Mouse (Mus musculus) G1E-ER4 (cell line): ENCODE measurements around the gene Tcte2. TPM values are rescaled to one million over a fixed set of nuclear protein-coding genes. Genes with fewer than 3 reads are reported as not detected.

Experiments used
- GATA1 ChIP-seq: IDR thresholded peaks from one replicate; pipeline ENCODE4 v1.8.0; 2012; ENCODE audit warnings: low read length, inconsistent platforms
- polyA plus RNA-seq: library from polyadenylated mRNA; stranded (reverse); fragments of >175 nt; gene quantifications from 2 replicates; pipeline ENCODE4 v1.2.3, GENCODE M21; 2012

The Tcte2 gene
- polyA plus RNA-seq, 1 experiment, result not detected

DNA sequence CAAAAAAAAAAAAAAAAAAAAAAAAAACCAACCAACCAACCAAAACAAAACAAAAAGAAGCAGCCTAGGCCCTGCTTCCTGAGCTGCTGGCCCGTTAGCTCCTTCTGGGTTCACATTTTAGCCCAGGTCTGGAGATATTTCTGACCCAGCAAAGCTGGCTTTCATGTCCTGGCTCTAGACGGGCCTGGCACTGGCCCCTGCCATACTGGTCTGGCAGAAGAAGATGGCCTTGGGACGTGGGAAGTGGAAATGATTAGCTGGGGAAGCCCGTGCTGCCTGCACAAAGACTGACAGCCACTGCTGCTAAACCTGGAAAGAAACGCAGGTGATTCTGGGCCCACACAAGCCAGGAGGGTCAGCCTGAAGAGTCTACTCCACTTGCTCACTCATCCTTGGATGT, 50.5 kb downstream of the Tcte2 start:
- no peak for TF ChIP-seq GATA1

GRCm38 (mm10) chr17:13705481-13705921, 56.1 kb downstream of the Tcte2 start:
- no peak for TF ChIP-seq GATA1

DNA sequence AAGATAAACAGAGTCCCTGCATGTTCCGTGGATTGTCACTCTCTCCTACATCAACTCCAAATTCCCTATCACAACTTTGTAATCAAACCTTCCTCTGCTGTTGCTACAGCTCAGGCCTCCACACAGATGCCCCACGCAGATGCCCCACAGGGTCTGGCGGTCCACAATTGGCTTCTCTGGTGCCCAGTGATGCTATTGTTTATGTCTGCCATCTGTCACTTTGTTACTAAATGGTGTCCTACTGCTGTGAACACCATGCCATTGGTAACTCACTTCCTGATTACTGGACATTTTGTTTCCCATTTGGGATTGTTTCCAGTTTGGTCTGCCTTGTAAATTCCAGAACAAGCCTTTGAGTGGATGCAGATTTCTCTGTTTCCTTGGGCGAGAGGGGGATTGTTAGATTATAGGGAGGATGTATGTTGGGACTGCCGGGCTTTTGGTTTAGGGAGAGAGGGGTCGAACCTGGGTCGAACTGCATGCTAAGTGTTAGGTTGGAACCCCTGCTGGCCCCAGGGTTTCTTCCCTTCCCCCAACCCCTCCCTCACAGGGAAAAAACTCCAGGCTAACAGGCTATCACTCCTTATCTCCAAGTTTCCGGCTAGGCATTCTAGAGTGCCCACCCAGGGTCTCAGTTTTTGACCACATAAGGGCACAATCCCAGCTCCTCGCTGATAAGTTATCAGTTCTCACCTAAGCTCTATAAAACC, 57.9 kb downstream of the Tcte2 start:
- no peak for TF ChIP-seq GATA1

DNA sequence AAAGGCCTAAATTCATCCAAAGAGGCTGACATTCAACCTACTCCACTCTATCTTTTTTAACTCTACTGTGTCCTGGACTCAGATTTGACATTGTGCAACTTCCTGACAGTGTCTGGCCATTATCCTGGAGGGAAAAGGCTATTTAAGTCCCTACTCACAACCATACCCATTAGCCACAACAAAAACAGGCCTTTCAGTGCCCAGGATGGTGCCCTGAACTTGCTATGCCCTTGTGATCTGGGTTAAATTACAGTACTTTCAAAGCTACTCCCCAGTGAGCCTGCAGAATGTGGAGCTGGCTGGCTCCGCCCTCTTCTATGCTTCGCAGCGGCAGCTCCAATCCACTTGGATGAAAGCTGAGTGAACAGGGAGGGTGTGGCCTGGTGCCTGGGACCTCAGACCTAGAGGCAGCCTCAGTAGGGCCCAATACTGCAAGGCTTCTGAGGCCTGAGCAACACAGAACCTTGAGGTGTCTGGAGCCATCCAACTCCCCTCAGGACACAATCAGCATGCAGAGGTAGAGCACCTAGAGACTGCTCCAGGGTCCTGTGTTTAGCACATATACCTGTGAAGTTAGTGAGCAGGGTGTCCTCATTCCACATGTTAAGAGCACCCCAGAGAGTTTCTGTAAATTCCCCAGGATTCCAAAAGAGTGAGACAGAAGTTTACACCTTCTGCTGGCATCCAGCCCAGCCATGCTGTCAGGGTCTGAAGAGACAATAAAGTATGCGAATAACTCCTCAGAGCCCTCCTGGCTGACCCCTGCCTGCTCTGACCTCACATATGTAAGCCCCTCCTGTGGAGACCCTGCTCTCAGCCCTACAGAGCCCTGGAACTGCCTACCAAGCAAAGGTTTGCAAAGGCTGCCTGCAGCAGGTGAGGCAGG, 61.3 kb downstream of the Tcte2 start:
- no peak for TF ChIP-seq GATA1

DNA sequence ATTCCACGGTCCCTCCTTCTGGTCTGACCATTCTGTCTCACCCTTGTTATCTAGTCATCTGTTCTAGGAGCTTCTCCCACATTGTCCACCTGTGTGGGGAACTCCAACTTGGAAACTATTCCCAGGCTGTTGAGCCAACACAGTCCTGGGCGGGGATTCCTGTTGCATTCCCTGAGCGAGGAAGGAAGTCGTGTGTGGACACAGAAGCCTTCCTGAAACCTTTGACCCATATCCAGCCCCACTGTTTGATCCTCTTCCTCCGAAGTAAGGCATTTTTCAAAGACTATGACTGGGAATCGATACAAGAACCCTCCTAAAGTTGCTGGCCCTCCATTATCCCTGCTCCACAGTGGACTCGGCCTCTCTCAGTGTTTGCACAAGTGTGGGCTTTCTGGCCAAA, 61.9 kb downstream of the Tcte2 start:
- no peak for TF ChIP-seq GATA1

- no peak for TF ChIP-seq GATA1
These were observed 63.4 kb downstream of the Tcte2 start for GRCm38 (mm10) chr17:13698194-13698593.

DNA sequence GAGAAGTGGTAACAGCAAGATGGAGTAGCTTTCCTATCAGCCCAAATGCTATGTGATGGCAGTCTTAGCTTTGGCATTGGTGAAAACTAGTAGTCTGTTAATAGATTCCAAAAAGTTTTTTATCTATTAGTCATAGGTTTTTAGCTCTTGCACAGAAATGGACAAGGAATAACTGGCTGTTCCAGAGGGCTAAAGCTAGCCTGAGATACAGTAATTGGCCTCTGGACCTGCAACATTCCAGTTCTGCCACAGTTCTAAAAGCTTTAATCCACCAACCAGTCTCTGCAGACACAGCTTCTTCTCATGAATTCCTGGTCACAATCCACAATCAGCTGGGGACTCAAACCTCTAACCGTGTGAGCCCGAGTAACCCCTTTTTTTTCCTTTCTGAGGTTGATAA, 64.0 kb downstream of the Tcte2 start:
- TF ChIP-seq GATA1, result no peak

GRCm38 (mm10) chr17:13695881-13696280, 65.7 kb downstream of the Tcte2 start:
- no peak for TF ChIP-seq GATA1

GRCm38 (mm10) chr17:13695211-13695610, 66.4 kb downstream of the Tcte2 start:
- no peak for TF ChIP-seq GATA1

- TF ChIP-seq GATA1, result no peak
These were observed 67.4 kb downstream of the Tcte2 start for GRCm38 (mm10) chr17:13694181-13694580.

DNA sequence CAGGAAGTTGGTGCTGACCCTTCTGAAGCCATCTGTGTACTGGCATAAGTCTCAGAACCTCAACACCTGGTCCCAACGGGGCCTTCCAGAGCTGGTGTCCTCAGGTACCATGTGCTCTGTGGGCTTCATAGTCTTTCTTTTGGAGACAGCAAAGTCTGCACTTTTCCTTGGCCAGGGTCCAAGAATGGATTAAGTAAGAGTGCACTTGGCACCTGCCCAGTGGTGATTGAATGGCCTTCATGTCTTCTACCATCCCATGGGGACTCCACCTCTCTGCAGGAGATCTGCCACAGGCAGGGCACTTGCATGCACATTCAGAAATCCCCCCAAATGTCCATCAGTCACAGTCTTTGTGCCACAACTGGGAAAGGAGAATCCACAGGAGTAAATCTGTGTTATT, 74.0 kb downstream of the Tcte2 start:
- TF ChIP-seq GATA1, result no peak

DNA sequence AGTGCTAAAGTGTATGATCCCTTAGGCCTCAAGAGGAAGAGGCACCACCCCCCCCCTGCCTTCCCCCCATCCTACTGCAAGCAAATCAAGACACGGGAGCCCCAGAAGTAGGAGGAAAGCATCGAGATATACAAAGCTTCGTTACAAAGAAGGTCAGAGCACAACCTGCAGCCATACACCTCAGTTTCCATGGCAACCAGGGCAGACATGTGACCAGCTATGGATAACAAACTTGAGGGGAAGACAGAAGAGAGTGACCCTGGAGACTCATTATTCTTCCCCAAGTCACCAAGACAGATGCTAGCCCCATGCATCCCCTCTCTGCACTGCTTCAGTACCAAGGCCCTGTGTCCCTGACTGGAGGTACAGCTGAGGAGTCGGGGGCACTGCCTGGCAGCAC, 74.5 kb downstream of the Tcte2 start:
- no peak for TF ChIP-seq GATA1

GRCm38 (mm10) chr17:13685621-13686020, 76.0 kb downstream of the Tcte2 start:
- TF ChIP-seq GATA1, result no peak

DNA sequence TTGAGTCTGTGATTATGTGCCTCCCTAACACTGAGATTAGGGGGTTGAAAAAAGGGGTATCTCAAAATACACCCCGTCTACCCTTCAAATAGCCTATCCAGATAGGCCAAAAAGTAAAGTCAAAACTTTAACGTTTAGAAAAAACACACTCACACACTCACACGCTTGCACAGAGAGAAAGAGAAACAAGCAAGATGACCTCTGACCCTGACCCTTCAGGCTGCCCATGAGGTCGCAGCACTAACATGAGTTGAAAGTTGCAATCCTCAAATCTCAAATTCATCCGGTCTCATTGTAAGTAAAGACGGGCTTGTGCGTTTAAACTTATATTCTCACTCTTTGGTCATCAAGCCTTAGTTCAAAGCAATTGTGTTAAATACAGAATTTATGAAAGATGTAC, 77.4 kb downstream of the Tcte2 start:
- no peak for TF ChIP-seq GATA1

DNA sequence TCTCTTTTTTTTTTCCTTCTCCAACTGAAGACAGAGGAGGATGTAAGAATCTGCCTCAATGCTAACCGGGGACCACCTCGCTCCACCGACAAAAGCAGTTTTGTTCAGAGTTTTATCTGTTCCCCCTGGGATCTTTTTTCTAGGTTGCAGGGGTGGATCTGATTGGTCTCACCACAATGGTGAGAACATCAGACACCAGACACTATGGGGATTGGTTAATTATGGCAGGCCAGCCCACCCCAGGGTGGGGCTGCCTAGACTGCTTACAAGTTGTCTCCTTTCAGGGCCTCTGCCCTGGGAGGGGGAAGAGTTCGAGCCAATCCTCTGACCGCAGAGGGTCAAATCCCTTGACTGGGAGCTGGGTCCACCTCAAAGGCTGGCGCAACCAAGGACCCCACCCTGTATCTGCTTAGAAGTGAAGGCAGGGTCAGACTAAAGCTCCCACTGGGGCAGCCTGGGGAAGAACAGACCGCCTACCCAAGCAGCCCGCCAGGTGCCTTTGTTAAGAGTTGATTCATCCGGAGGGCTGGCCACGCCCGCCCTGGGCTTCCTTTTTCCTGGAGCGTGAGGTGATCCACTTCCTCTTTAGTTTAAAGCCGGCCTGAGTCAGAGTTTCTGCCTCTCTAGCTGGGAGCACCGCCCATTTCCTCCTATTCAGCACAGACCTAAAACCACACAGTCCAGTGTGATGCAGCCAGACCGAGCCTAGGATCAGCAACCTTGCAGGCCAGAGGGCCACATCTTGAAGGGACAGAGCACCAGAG, 78.0 kb downstream of the Tcte2 start:
- TF ChIP-seq GATA1, result no peak

GRCm38 (mm10) chr17:13683027-13683410, 78.6 kb downstream of the Tcte2 start:
- no peak for TF ChIP-seq GATA1
